Mouse (Mus musculus) C2C12 (cell line): ENCODE measurements around the gene Tex29. TPM values are rescaled to one million over a fixed set of nuclear protein-coding genes. Genes with fewer than 3 reads are reported as not detected.

ENCODE experiments used
- H3K27me3 ChIP-seq: one replicate; pipeline ENCODE4 v1.6.1; 2011; ENCODE audit not compliant: control insufficient read depth, insufficient read depth, insufficient read length
- H3K36me3 ChIP-seq: one replicate; pipeline ENCODE4 v1.6.1; 2011; ENCODE audit not compliant: control insufficient read depth, insufficient read depth
- H3K4me3 ChIP-seq: one replicate; pipeline ENCODE4 v1.5.1; 2011; ENCODE audit warnings: mild to moderate bottlenecking, control low read depth; ENCODE audit not compliant: poor library complexity, insufficient read depth, severe bottlenecking
- H3K79me2 ChIP-seq: one replicate; pipeline ENCODE4 v1.6.1; 2011; ENCODE audit not compliant: control insufficient read depth, insufficient read depth
- H3K79me3 ChIP-seq: one replicate; pipeline ENCODE4 v1.6.1; 2011; ENCODE audit warnings: low read depth, control low read depth
- H3ac ChIP-seq: one replicate; pipeline ENCODE3; 2011; ENCODE audit warnings: low read depth; ENCODE audit not compliant: control insufficient read depth, insufficient read length
- CEBPB ChIP-seq: IDR thresholded peaks from one replicate; pipeline ENCODE4 v1.6.1; 2011; ENCODE audit warnings: low read depth, mild to moderate bottlenecking, control low read depth, moderate library complexity
- CTCF ChIP-seq: IDR thresholded peaks from one replicate; pipeline ENCODE4 v1.5.1; 2011; ENCODE audit not compliant: control insufficient read depth, insufficient read depth, insufficient read length
- FOSL1 ChIP-seq: IDR thresholded peaks from one replicate; pipeline ENCODE4 v1.8.0; 2011; ENCODE audit warnings: mild to moderate bottlenecking, low read length; ENCODE audit not compliant: poor library complexity, insufficient read depth, severe bottlenecking
- MAX ChIP-seq: IDR thresholded peaks from one replicate; pipeline ENCODE4 v1.6.1; 2011; ENCODE audit warnings: mild to moderate bottlenecking, control low read depth
- MYOD1 ChIP-seq: IDR thresholded peaks from one replicate; pipeline ENCODE4 v1.6.1; 2011; ENCODE audit warnings: low read depth; ENCODE audit not compliant: control insufficient read depth, insufficient read length
- MYOG ChIP-seq: IDR thresholded peaks from one replicate; pipeline ENCODE4 v1.6.1; 2011; ENCODE audit not compliant: control insufficient read depth, insufficient read length; ENCODE audit errors: extremely low read depth
- USF1 ChIP-seq: IDR thresholded peaks from one replicate; pipeline ENCODE4 v1.6.1; 2011; ENCODE audit warnings: low read depth, mild to moderate bottlenecking, control low read depth, moderate library complexity
- polyA plus RNA-seq: library from polyadenylated mRNA; unstranded; fragments of >200 nt; fragmentation: generic; extraction: Trizol; gene quantifications from one replicate; pipeline ENCODE4 v1.2.1, GENCODE M21; 2012; ENCODE audit warnings: missing spikeins

The Tex29 gene
- polyA plus RNA-seq, 1 experiment: not detected

DNA sequence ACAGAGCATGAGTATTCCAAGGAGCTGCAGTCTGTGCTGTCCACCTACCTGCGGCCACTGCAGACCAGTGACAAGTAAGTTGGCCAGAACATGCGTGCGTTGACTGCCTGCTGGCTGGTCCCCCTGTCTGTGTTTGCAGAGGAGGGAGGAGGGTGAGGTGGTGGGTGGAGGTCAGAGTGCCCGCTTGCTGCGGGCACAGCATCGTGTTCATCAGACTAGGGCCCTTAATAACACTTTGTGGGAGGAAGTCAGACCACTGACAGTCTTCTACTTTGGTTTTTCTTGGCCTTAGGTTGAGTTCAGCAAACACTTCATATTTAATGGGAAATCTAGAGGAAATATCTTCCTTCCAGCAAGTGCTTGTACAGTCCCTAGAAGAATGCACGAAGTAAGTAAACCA lies 39.8 kb upstream of the Tex29 start:
- Histone ChIP-seq H3ac (no peak overlapping the region), H3K79me2 (peaks cover 5% of the 10 kb centered on the region), H3K79me3 (no peaks in the 10 kb centered on the region), H3K36me3 (peaks cover 30% of the 10 kb centered on the region), H3K4me3 (no peak overlapping the region), H3K27me3 (no peaks in the 10 kb centered on the region)
- no peak for TF ChIP-seq MAX
- no peak for TF ChIP-seq USF1
- no peak for TF ChIP-seq CTCF
- TF ChIP-seq CEBPB: no peak

DNA sequence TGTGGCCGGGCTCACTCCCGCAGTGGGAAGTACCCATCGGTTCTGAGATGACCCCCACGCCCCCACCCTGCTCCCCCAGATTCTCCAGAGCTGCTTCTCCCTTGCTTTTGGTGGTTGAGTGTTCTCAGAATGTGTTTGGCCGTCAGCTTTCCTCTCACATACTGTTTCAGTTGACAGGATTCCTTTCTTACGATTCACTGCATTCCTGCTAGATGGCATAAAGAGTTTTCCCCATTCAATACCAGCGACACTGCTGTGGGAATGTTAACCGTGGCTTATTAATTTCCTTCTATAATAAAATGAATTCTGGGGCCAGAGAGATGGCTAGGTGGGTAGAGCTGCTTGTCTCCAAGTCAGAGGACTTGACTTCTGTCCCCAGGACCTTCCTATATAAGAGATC lies 38.7 kb upstream of the Tex29 start:
- Histone ChIP-seq H3ac (no peak overlapping the region), H3K4me3 (no peak overlapping the region), H3K27me3 (no peaks in the 10 kb centered on the region), H3K79me2 (peaks cover 5% of the 10 kb centered on the region), H3K36me3 (peaks cover 40% of the 10 kb centered on the region), H3K79me3 (no peaks in the 10 kb centered on the region)
- TF ChIP-seq CTCF: no peak
- TF ChIP-seq CEBPB: no peak
- TF ChIP-seq MYOD1: no peak
- TF ChIP-seq MYOG: no peak
- no peak for TF ChIP-seq USF1
- TF ChIP-seq MAX: no peak
- no peak for TF ChIP-seq FOSL1

DNA sequence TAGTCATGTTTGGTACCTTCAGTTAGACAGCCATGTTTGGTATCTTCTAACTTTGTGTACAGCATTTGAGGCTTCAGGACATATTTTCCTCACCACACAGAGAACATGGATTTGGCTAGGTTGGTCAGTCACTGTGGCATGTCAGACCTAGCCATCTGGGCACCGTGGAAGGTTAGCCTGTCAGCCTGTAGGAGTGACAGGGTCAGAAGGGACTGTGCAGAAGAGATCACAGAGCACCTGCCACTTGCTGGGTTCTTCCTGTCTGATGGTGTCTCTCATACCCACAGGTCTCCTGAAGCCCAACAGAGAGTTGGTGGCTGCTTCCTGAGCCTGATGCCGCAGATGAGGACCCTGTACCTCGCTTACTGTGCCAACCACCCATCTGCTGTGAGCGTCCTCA lies 35.4 kb upstream of the Tex29 start:
- H3ac ChIP-seq: no peak overlapping the region
- peaks cover 5% of the 10 kb centered on the region for H3K79me2 ChIP-seq
- no peak for TF ChIP-seq FOSL1
- TF ChIP-seq CEBPB: no peak
- TF ChIP-seq MYOG: no peak
- TF ChIP-seq MYOD1: no peak
- no peak for TF ChIP-seq USF1
- no peak for TF ChIP-seq MAX
- TF ChIP-seq CTCF: no peak
- no peaks in the 10 kb centered on the region for H3K79me3 ChIP-seq
- H3K27me3 ChIP-seq: no peaks in the 10 kb centered on the region
- peaks cover 63% of the 10 kb centered on the region for H3K36me3 ChIP-seq
- H3K4me3 ChIP-seq: no peak overlapping the region

DNA sequence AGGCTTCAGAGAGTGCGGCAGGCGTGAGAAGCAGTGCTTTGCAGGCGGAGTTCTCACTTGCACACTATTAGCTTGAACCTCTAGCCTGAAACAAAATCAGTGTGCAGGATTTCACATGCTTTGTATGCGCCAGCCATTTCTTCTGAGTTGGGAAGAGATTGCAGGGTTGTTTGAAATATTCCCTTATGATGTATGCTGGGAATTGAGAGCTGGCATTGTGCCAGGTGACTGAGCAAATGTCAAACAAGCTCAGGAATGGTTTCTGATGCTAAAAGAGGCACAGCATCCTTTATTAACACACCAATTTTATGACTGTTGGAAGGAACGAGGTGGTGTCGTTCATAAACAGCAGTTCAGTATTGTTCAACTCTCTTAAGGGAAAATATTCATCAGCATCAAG lies 34.0 kb upstream of the Tex29 start:
- Histone ChIP-seq H3K79me3 (no peaks in the 10 kb centered on the region), H3K27me3 (no peaks in the 10 kb centered on the region), H3ac (no peak overlapping the region), H3K4me3 (no peak overlapping the region), H3K79me2 (no peaks in the 10 kb centered on the region), H3K36me3 (peaks cover 57% of the 10 kb centered on the region)
- no peak for TF ChIP-seq MYOD1
- TF ChIP-seq CEBPB: no peak
- no peak for TF ChIP-seq MYOG
- no peak for TF ChIP-seq MAX
- TF ChIP-seq CTCF: no peak

DNA sequence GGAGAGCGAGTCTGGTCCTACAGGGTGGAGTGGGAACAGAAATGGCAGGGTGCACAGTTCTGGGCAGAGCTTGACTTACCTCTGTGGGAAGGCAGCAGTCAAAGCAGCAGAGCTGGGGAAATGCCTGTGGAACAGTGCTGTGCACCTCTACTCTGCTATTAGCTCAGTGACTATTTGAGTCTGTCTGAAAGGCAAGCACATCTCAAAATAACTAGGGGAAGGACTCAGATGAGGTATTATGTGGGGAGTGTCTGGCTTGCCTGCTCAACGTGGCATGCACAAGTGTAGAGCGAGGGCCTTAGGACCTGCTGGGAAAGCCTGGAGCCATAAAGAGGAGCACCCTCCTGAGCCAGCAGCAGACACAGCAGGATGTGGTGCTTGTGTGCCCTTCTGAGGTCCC lies 32.9 kb upstream of the Tex29 start:
- TF ChIP-seq CTCF (no peak), MAX (no peak), USF1 (no peak), FOSL1 (no peak), CEBPB (no peak), MYOG (no peak), MYOD1 (no peak)
- Histone ChIP-seq H3K4me3 (no peak overlapping the region), H3K79me2 (no peaks in the 10 kb centered on the region), H3K79me3 (no peaks in the 10 kb centered on the region), H3ac (no peak overlapping the region), H3K36me3 (peaks cover 66% of the 10 kb centered on the region), H3K27me3 (no peaks in the 10 kb centered on the region)

DNA sequence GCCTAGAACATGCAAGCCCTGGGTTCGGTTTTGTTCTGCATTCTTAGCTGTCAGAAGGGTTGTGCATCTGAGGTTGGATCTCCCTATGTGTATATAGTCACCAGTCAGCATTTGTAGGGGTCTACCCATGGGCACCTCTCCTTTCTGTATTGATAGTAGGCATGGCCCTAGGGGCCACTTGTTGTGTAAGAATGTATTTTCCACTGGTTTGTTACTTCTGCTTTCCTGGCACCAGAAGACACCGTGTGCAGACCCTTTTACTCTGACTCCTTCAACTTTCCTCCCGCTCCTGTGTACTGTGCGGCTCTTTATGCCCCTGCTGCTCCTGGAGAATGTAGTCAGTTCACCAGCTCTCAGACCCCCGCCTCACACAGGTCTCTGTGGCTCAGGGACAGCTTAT lies 32.2 kb upstream of the Tex29 start:
- peaks cover 63% of the 10 kb centered on the region for H3K36me3 ChIP-seq

More for the DNA sequence above, 32.2 kb upstream of the Tex29 start:
- H3K79me3 ChIP-seq: no peaks in the 10 kb centered on the region
- H3K79me2 ChIP-seq: no peaks in the 10 kb centered on the region
- TF ChIP-seq FOSL1 (no peak), MAX (no peak), CEBPB (no peak), MYOD1 (no peak), CTCF (no peak)
- no peak overlapping the region for H3ac ChIP-seq
- H3K4me3 ChIP-seq: no peak overlapping the region
- H3K27me3 ChIP-seq: no peaks in the 10 kb centered on the region
